Mouse (Mus musculus) olfactory bulb, adult 2 months (tissue): ENCODE measurements around the gene Ccdc141.

ENCODE experiments used
- CTCF ChIP-seq: fragments of 200-500 bp; IDR thresholded peaks from 2 replicates; pipeline ENCODE4 v1.5.1; 2012; ENCODE audit warnings: low read depth, mild to moderate bottlenecking, low read length, moderate library complexity; ENCODE audit not compliant: insufficient read depth
- POLR2A ChIP-seq: fragments of 200-500 bp; IDR thresholded peaks from 2 replicates; pipeline ENCODE4 v1.6.1; 2012; ENCODE audit warnings: mild to moderate bottlenecking, low read depth, low read length, moderate library complexity; ENCODE audit not compliant: insufficient read depth

- TF ChIP-seq CTCF: no peak
- no peak for TF ChIP-seq POLR2A
Measured at GRCm38 (mm10) chr2:77039281-77039680, 131.2 kb downstream of the Ccdc141 start.
